Mouse (Mus musculus) lung, postnatal 0 days (tissue): ENCODE measurements at regions not wholly inside any gene's neighbourhood (a gene's known extent, or its start where the extent isn't known, plus 50 kb on each side); places are given as distances from the start of the nearest gene placed in this dataset.

Experiments
- CTCF ChIP-seq: IDR thresholded peaks from 2 replicates; pipeline ENCODE4 v1.5.1; 2016; ENCODE audit warnings: antibody characterized with exemption, mild to moderate bottlenecking
- EP300 ChIP-seq: IDR thresholded peaks from 2 replicates; pipeline ENCODE4 v1.6.1; 2016; ENCODE audit warnings: antibody characterized with exemption, mild to moderate bottlenecking, control low read depth

- no peak for TF ChIP-seq CTCF
- TF ChIP-seq EP300 = no peak
Observed at GRCm38 (mm10) chr19:36229941-36230340, 110.0 kb upstream of the Ankrd1 start.
